Mouse (Mus musculus): ENCODE measurements at regions not wholly inside any gene's neighbourhood (a gene's known extent, or its start where the extent isn't known, plus 50 kb on each side); places are given as distances from the start of the nearest gene placed in this dataset.

DNA sequence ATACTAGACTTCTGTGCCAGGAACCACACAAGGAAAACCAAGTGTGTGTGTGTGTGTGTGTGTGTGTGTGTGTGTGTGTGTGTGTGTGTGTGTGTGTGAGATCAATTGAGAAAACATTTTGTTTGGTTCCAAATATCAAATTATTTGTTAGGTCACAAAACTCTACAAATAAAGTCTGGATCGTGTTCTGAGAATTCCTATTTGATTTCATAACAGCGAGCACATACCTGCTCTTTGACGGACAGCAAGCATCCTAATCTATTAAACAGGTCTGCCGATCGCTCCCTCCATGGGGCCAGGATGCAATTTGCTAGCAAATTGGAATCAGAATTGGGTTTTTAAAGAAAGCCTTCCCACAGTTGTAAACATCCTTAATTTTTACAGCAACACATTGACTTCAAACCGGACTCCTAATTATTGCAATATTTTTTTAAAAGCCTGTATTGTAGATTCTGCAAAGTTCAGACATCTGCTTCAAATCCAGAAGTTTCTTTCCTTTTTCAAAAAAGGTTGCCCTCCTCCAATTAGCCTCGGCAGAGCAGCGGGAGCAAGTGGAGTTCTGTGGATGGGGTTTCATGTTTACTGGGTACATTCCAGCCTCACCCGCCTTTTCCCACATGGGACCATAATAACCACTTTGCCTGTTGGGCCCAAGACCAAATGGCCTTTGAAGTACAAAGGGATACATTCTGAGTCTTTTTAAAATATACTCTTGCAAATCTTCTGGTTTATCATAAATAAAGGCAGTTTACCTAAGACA is 223.2 kb downstream of the Fam49a start:
- Histone ChIP-seq H3K27ac (replicated peaks; ENCODE audit: insufficient read depth, low read depth, low read length) (no peak overlapping the region), H3K36me3 (ENCODE audit: control insufficient read depth, insufficient read depth, low read length) (no peaks in the 10 kb centered on the region), H3K9ac (ENCODE audit: low read depth, low read length) (no peak overlapping the region), H3K27me3 (ENCODE audit: control insufficient read depth, insufficient read depth, low read length) (no peaks in the 10 kb centered on the region), H3K4me3 (ENCODE audit: insufficient read depth, low read depth, low read length) (no peak overlapping the region), H3K4me1 (ENCODE audit: control insufficient read depth, insufficient read depth, low read length) (peaks cover 2% of the 10 kb centered on the region), H3K79me2 (ENCODE audit: control insufficient read depth, insufficient read depth, low read length) (no peaks in the 10 kb centered on the region)
- WGBS, result 52% methylated on average over 9 of the region's 9 CpGs
- TF ChIP-seq CTCF (IDR thresholded peaks at IDR 0.05; ENCODE audit: low read depth, low read length) (no peak), POLR2A (IDR thresholded peaks at IDR 0.05; ENCODE audit: extremely low read depth, insufficient read depth, low read length) (no peak)
- DNase-seq (ENCODE audit: extremely low read depth, low read depth, low spot score), result peak; percentile 74

DNA sequence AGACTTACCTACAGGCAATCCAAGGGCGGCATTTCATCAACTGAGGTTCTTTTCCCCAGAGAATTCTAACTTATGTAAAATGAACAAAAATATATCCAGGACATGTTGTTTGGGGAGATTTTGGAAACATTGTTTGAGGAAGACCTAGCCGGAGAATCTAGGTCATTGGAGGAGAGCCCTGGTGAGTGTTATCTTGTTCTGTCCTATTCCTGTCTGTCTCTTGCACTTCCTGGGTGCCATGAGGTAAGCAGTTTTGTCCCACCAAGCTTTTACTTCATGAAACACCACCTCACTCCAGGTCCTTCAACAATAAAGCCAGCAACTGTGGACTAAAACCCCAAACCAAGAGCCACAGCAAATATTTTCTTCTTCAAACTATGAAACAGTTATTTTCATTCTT is 218.5 kb downstream of the Fam49a start:
- no peaks in the 10 kb centered on the region for H3K79me2 ChIP-seq (ENCODE audit: control insufficient read depth, insufficient read depth, low read length)
- peaks cover 2% of the 10 kb centered on the region for H3K4me1 ChIP-seq (ENCODE audit: control insufficient read depth, insufficient read depth, low read length)
- TF ChIP-seq CTCF (IDR thresholded peaks at IDR 0.05; ENCODE audit: low read depth, low read length), result no peak
- no peak for TF ChIP-seq POLR2A (IDR thresholded peaks at IDR 0.05; ENCODE audit: extremely low read depth, insufficient read depth, low read length)
- 89% methylated on average over 2 of the region's 2 CpGs for WGBS
- H3K27ac ChIP-seq (replicated peaks; ENCODE audit: insufficient read depth, low read depth, low read length), result no peak overlapping the region
- DNase-seq (ENCODE audit: extremely low read depth, low read depth, low spot score), result no peak
- no peak overlapping the region for H3K9ac ChIP-seq (ENCODE audit: low read depth, low read length)
- H3K4me3 ChIP-seq (ENCODE audit: insufficient read depth, low read depth, low read length), result no peak overlapping the region
- H3K36me3 ChIP-seq (ENCODE audit: control insufficient read depth, insufficient read depth, low read length), result no peaks in the 10 kb centered on the region
- no peaks in the 10 kb centered on the region for H3K27me3 ChIP-seq (ENCODE audit: control insufficient read depth, insufficient read depth, low read length)

GRCm38 (mm10) chr12:12452086-12452485 is 190.1 kb downstream of the Fam49a start:
- 5% methylated on average over 2 of the region's 2 CpGs for WGBS
- no peaks in the 10 kb centered on the region for H3K27me3 ChIP-seq (ENCODE audit: control insufficient read depth, insufficient read depth, low read length)

DNA sequence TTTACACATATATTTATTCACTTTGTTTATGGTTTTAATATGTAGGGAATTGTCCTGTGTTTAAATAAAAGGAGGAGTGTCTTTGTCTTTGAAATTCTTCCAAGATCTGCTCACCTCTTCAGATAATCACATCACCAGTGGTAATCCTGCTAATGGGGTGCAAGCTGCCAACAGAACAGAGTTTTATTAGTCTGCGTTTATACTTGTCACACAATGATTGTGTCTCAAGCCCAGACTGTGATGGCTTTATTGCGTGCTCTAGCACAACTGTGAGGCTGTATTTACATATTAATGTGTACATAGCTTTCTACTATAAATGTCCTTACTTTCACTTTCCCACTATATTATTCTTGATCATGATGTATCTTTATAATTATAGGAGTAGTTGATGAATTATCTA is 184.8 kb downstream of the Fam49a start:
- Histone ChIP-seq H3K4me3 (ENCODE audit: insufficient read depth, low read depth, low read length) (no peak overlapping the region), H3K79me2 (ENCODE audit: control insufficient read depth, insufficient read depth, low read length) (no peaks in the 10 kb centered on the region), H3K27ac (replicated peaks; ENCODE audit: insufficient read depth, low read depth, low read length) (no peak overlapping the region), H3K36me3 (ENCODE audit: control insufficient read depth, insufficient read depth, low read length) (no peaks in the 10 kb centered on the region), H3K9ac (ENCODE audit: low read depth, low read length) (no peak overlapping the region), H3K4me1 (ENCODE audit: control insufficient read depth, insufficient read depth, low read length) (no peaks in the 10 kb centered on the region), H3K27me3 (ENCODE audit: control insufficient read depth, insufficient read depth, low read length) (no peaks in the 10 kb centered on the region)
- DNase-seq (ENCODE audit: extremely low read depth, low read depth, low spot score), result no peak
- 72% methylated on average over 2 of the region's 2 CpGs for WGBS
- TF ChIP-seq CTCF (IDR thresholded peaks at IDR 0.05; ENCODE audit: low read depth, low read length), result no peak
- TF ChIP-seq POLR2A (IDR thresholded peaks at IDR 0.05; ENCODE audit: extremely low read depth, insufficient read depth, low read length), result no peak

More at GRCm38 (mm10) chr12:12452086-12452485, 190.1 kb downstream of the Fam49a start:
- no peak overlapping the region for H3K4me3 ChIP-seq (ENCODE audit: insufficient read depth, low read depth, low read length)
- H3K27ac ChIP-seq (replicated peaks; ENCODE audit: insufficient read depth, low read depth, low read length), result no peak overlapping the region
- no peaks in the 10 kb centered on the region for H3K36me3 ChIP-seq (ENCODE audit: control insufficient read depth, insufficient read depth, low read length)
- H3K4me1 ChIP-seq (ENCODE audit: control insufficient read depth, insufficient read depth, low read length), result no peaks in the 10 kb centered on the region
- H3K79me2 ChIP-seq (ENCODE audit: control insufficient read depth, insufficient read depth, low read length), result no peaks in the 10 kb centered on the region
- no peak for TF ChIP-seq POLR2A (IDR thresholded peaks at IDR 0.05; ENCODE audit: extremely low read depth, insufficient read depth, low read length)
- no peak for TF ChIP-seq CTCF (IDR thresholded peaks at IDR 0.05; ENCODE audit: low read depth, low read length)
- H3K9ac ChIP-seq (ENCODE audit: low read depth, low read length), result no peak overlapping the region
- peak; percentile 18 for DNase-seq (ENCODE audit: extremely low read depth, low read depth, low spot score)

GRCm38 (mm10) chr12:12446281-12446680 is 184.3 kb downstream of the Fam49a start:
- no peak overlapping the region for H3K9ac ChIP-seq (ENCODE audit: low read depth, low read length)
- no peak for DNase-seq (ENCODE audit: extremely low read depth, low read depth, low spot score)
- no peaks in the 10 kb centered on the region for H3K36me3 ChIP-seq (ENCODE audit: control insufficient read depth, insufficient read depth, low read length)
- no peak overlapping the region for H3K4me3 ChIP-seq (ENCODE audit: insufficient read depth, low read depth, low read length)
- no peak overlapping the region for H3K27ac ChIP-seq (replicated peaks; ENCODE audit: insufficient read depth, low read depth, low read length)
- no peak for TF ChIP-seq CTCF (IDR thresholded peaks at IDR 0.05; ENCODE audit: low read depth, low read length)
- TF ChIP-seq POLR2A (IDR thresholded peaks at IDR 0.05; ENCODE audit: extremely low read depth, insufficient read depth, low read length), result no peak
- H3K79me2 ChIP-seq (ENCODE audit: control insufficient read depth, insufficient read depth, low read length), result no peaks in the 10 kb centered on the region
- WGBS, result 95% methylated on average over 3 of the region's 3 CpGs
- no peaks in the 10 kb centered on the region for H3K4me1 ChIP-seq (ENCODE audit: control insufficient read depth, insufficient read depth, low read length)
- no peaks in the 10 kb centered on the region for H3K27me3 ChIP-seq (ENCODE audit: control insufficient read depth, insufficient read depth, low read length)

- WGBS, result 85% methylated on average over 4 of the region's 4 CpGs
Measured at GRCm38 (mm10) chr12:12442872-12443271, 180.9 kb downstream of the Fam49a start.

More at GRCm38 (mm10) chr12:12442872-12443271, 180.9 kb downstream of the Fam49a start:
- Histone ChIP-seq H3K79me2 (ENCODE audit: control insufficient read depth, insufficient read depth, low read length) (no peaks in the 10 kb centered on the region), H3K9ac (ENCODE audit: low read depth, low read length) (no peak overlapping the region), H3K4me3 (ENCODE audit: insufficient read depth, low read depth, low read length) (no peak overlapping the region), H3K36me3 (ENCODE audit: control insufficient read depth, insufficient read depth, low read length) (no peaks in the 10 kb centered on the region), H3K27me3 (ENCODE audit: control insufficient read depth, insufficient read depth, low read length) (no peaks in the 10 kb centered on the region), H3K27ac (replicated peaks; ENCODE audit: insufficient read depth, low read depth, low read length) (no peak overlapping the region), H3K4me1 (ENCODE audit: control insufficient read depth, insufficient read depth, low read length) (no peaks in the 10 kb centered on the region)
- no peak for DNase-seq (ENCODE audit: extremely low read depth, low read depth, low spot score)
- TF ChIP-seq CTCF (IDR thresholded peaks at IDR 0.05; ENCODE audit: low read depth, low read length), result no peak
- no peak for TF ChIP-seq POLR2A (IDR thresholded peaks at IDR 0.05; ENCODE audit: extremely low read depth, insufficient read depth, low read length)
